Mouse (Mus musculus): Measurements from ENCODE around the gene Gjb1. TPM values are rescaled to one million over a fixed set of nuclear protein-coding genes. Genes with fewer than 3 reads are reported as not detected.
"Not testable (repeated sequence)": the region's sequence is repeated elsewhere in the genome, so short reads cannot be mapped to it uniquely, and the experiment has no call there.

Gene Gjb1
- 1 to 10 TPM; 6.4 to 8.8 TPM for total RNA-seq (2021)
- long read RNA-seq, experiment 1, transcript Gjb1-203 (2 exons, 1,585 nt): major isoform, 14 of 17 reads
- long read RNA-seq, experiment 1, partial matches to known transcripts: 0 of 17 reads
- long read RNA-seq, experiment 1, other reads (novel, unspliced or antisense): 3 of 17 reads
- long read RNA-seq, experiment 2, transcript Gjb1-203 (2 exons, 1,585 nt): major isoform, 7 of 7 reads
- long read RNA-seq, experiment 2, partial matches to known transcripts: 0 of 7 reads
- long read RNA-seq, experiment 2, other reads (novel, unspliced or antisense): 0 of 7 reads

- no peak for DNase-seq (ENCODE audit: extremely low spot score in 1 of 2, low spot score in 2 of 2)
- intact Hi-C loops (cut with DNase I): no loop called here
- no peak for TF ChIP-seq CTCF (IDR thresholded peaks at IDR 0.05)
- Histone ChIP-seq H3K27ac (no peak within 1 kb of the TSS), H3K4me3 (no peak within 1 kb of the TSS)
Observed at GRCm38 (mm10) chrX:101376190-101376968, at the start of gene Gjb1. Gjb1 (plus strand) TSS chrX:101376378.

- peak; percentile 91 for TF ChIP-seq CTCF (IDR thresholded peaks at IDR 0.05)
- DNase-seq (ENCODE audit: extremely low spot score in 1 of 2, low spot score in 2 of 2): peak; percentile 60 to 73
- no peak overlapping the region for H3K4me3 ChIP-seq
- H3K27ac ChIP-seq: peak overlapping the region; percentile 76
- intact Hi-C loops (cut with DNase I): loop anchor here (1.0 to 2.0 kb wide), 2 partner anchors 29 to 197 kb away; no protein-coding TSS in a partner anchor
Observed at GRCm38 (mm10) chrX:101329372-101330028, 46.7 kb upstream of the Gjb1 start.

DNA sequence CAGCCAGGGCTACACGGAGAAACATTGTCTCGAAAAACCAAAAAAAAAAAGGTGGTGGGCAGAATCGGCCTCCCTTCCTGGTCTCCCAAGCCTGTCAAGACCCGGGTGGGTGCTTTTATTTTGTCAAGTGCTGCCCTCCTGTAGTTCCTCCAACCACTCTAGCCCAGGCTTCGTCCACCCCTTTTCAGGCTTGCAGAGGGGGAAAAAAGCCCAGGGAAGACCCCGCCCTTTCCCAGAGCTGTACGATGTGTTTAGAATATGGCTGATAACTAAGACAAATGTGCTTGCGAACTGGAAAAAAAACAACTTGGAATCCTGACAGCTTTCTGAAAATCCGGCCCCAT is 44.2 kb upstream of the Gjb1 start:
- Histone ChIP-seq H3K4me3 (peak overlapping the region; percentile 44), H3K27ac (peak overlapping the region; percentile 91)
- no peak for DNase-seq (ENCODE audit: extremely low spot score in 1 of 2, low spot score in 2 of 2)
- no peak for TF ChIP-seq CTCF (IDR thresholded peaks at IDR 0.05)
- intact Hi-C loops (cut with DNase I): loop anchor here (2.0 kb wide), 2 partner anchors 87 to 109 kb away; partner anchors contain the start of gene Snx12

- DNase-seq (ENCODE audit: extremely low spot score in 1 of 2, low spot score in 2 of 2): peak; percentile 75 to 85
- Histone ChIP-seq H3K4me3 (peak overlapping the region; percentile 44), H3K27ac (peak overlapping the region; percentile 91)
- no peak for TF ChIP-seq CTCF (IDR thresholded peaks at IDR 0.05)
- intact Hi-C loops (cut with DNase I): loop anchor here (2.0 kb wide), 2 partner anchors 86 to 110 kb away; partner anchors contain the start of gene Snx12
Observed at GRCm38 (mm10) chrX:101332375-101333211, 43.6 kb upstream of the Gjb1 start.

GRCm38 (mm10) chrX:101334606-101335005 is 41.6 kb upstream of the Gjb1 start:
- H3K4me3 ChIP-seq: no peak overlapping the region
- intact Hi-C loops (cut with DNase I): no loop called here
- H3K27ac ChIP-seq: no peak overlapping the region
- peak; percentile 46 for TF ChIP-seq CTCF (IDR thresholded peaks at IDR 0.05)
- DNase-seq (ENCODE audit: extremely low spot score in 1 of 2, low spot score in 2 of 2): no peak

DNA sequence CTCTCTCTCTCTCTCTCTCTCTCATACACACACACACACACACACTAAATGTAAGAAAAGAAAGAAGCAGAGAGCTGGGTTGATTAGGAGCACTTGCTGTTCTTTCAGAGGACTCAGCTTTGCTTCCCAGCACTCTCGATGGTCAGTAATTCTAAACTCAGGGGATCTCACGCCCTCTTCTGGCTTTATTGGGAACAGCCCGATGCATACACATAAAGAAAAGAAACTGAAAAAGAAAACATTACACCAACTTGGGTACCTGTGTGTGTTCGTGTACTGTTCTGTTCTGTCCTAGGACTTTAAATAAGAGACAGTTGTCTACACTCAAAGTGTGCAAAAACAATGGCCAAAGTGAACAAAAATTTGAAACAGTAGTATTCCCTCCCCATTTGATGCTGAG is 37.5 kb upstream of the Gjb1 start:
- intact Hi-C loops (cut with DNase I): no loop called here
- Histone ChIP-seq H3K27ac (no peak overlapping the region), H3K4me3 (no peak overlapping the region)
- no peak for DNase-seq (ENCODE audit: extremely low spot score in 1 of 2, low spot score in 2 of 2)
- TF ChIP-seq CTCF (IDR thresholded peaks at IDR 0.05): no peak

DNA sequence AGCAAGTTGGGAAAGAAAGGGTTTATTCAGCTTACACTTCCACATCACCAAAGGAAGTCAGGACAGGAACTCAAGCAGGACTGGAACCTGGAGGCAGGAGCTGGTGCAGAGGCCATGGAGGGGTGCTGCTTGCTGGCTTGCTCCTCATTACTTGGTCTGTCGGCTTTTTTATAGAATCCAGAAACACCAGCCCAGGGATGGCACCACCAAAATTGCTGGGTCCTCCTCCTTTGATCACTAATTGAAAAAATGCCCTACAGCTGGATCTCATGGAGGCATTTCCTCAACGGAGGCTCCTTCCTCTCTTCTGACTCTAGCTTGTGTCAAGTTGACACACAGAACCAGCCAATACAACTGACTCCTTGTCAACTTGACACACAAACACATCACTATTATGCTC is 33.3 kb upstream of the Gjb1 start:
- DNase-seq (ENCODE audit: extremely low spot score in 1 of 2, low spot score in 2 of 2); H3K4me3 ChIP-seq; intact Hi-C loops (cut with DNase I); H3K27ac ChIP-seq: not testable (repeated sequence)

DNA sequence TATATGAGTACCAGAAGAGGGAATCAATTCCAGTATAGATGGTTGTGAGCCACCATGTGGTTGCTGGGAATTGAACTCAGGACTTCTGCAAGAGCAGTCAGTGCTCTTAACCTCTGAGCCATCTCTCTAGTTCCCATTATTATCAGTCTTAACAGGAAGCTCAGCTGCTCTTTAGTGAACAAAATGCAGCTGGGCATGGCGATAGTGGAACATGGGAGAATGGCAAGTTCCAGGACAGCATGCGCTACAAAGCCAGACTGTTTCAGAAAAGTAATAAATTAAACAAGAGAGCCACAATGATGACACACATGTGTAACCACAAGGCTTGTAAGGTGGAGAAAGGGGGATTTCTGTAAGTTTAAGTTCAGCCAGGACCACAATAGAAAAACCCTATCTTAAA is 30.7 kb upstream of the Gjb1 start:
- Histone ChIP-seq H3K4me3 (no peak overlapping the region), H3K27ac (no peak overlapping the region)
- no peak for DNase-seq (ENCODE audit: extremely low spot score in 1 of 2, low spot score in 2 of 2)
- TF ChIP-seq CTCF (IDR thresholded peaks at IDR 0.05): no peak
- intact Hi-C loops (cut with DNase I): no loop called here

GRCm38 (mm10) chrX:101346475-101346874 is 29.7 kb upstream of the Gjb1 start:
- Histone ChIP-seq H3K4me3 (no peak overlapping the region), H3K27ac (no peak overlapping the region)
- no peak for DNase-seq (ENCODE audit: extremely low spot score in 1 of 2, low spot score in 2 of 2)
- intact Hi-C loops (cut with DNase I): no loop called here
- no peak for TF ChIP-seq CTCF (IDR thresholded peaks at IDR 0.05)

- intact Hi-C loops (cut with DNase I): no loop called here
- no peak for TF ChIP-seq CTCF (IDR thresholded peaks at IDR 0.05)
- Histone ChIP-seq H3K27ac (no peak overlapping the region), H3K4me3 (no peak overlapping the region)
- DNase-seq (ENCODE audit: extremely low spot score in 1 of 2, low spot score in 2 of 2): no peak
Observed at GRCm38 (mm10) chrX:101351188-101351587, 25.0 kb upstream of the Gjb1 start.

- H3K27ac ChIP-seq; H3K4me3 ChIP-seq; intact Hi-C loops (cut with DNase I); DNase-seq (ENCODE audit: extremely low spot score in 1 of 2, low spot score in 2 of 2): not testable (repeated sequence)
Observed at GRCm38 (mm10) chrX:101358902-101359301, 17.3 kb upstream of the Gjb1 start.

Measured in left cerebral cortex, adult 2 months (tissue).